ENCODE assay signal across 16 mouse cellular contexts in genomic region chr4:44678026-44678425, GRCm38 (mm10). TPM values are rescaled to one million over a fixed set of nuclear protein-coding genes. Genes with fewer than 3 reads are reported as not detected.
"Had no signal": no experiment of that assay in that cellular context is flagged by ENCODE, and none has a peak within 500 bp of the region (broad histone marks: within the 10 kb centered on the region; RNA-seq: fewer than 3 reads in every experiment).

No protein-coding gene starts in this region.

- H3K27ac ChIP-seq: left cerebral cortex, adult 2 months; limb, embryonic 12.5 days; liver, embryonic 13.5 days; midbrain, embryonic 12.5 days; neural tube, embryonic 15.5 days had no signal

- H3K27me3 ChIP-seq: liver, embryonic 13.5 days had no signal

- H3K36me3 ChIP-seq: limb, embryonic 12.5 days; liver, embryonic 13.5 days; midbrain, embryonic 12.5 days; neural tube, embryonic 15.5 days had no signal

- ATAC-seq: liver, postnatal 0 days had no signal

- DNase-seq: kidney, postnatal 25 days; liver; liver, embryonic 13.5 days; liver, postnatal 0 days; right cerebral cortex, adult 18-20 months; right cerebral cortex, postnatal 25 days; thymus, adult 18-20 months; thymus, postnatal 14 days had no signal

- H3K4me3 ChIP-seq: left cerebral cortex, adult 2 months; limb, embryonic 12.5 days; liver, embryonic 13.5 days; midbrain, embryonic 12.5 days; myocyte; neural tube, embryonic 15.5 days had no signal

- H3K9ac ChIP-seq: limb, embryonic 12.5 days; liver, embryonic 13.5 days; liver, postnatal 0 days; midbrain, embryonic 12.5 days; neural tube, embryonic 15.5 days had no signal

- H3K4me1 ChIP-seq: limb, embryonic 12.5 days; liver, embryonic 13.5 days; neural tube, embryonic 15.5 days had no signal

- H3K9me3 ChIP-seq: limb, embryonic 12.5 days; liver, embryonic 13.5 days; neural tube, embryonic 15.5 days had no signal

- H3K4me2 ChIP-seq: limb, embryonic 12.5 days; liver, embryonic 13.5 days; midbrain, embryonic 12.5 days; neural tube, embryonic 15.5 days had no signal

RNA-seq across cellular contexts. Expression of gene Pax5, which starts 32.3 kb away (rescaled TPM):
- polyA plus RNA-seq: kidney, embryonic 16.5 days; limb, embryonic 12.5 days; lung, embryonic 16.5 days; stomach, embryonic 14.5 days had no signal
